Mouse (Mus musculus) testis, adult 2 months (tissue): Measurements from ENCODE around the gene Prkci. TPM values are rescaled to one million over a fixed set of nuclear protein-coding genes. Genes with fewer than 3 reads are reported as not detected.

Source experiments
- H3K27ac ChIP-seq: fragments of 200-500 bp; 2 replicates; pipeline ENCODE4 v1.5.1; 2012; ENCODE audit warnings: low read depth, low read length; ENCODE audit not compliant: control insufficient read depth, insufficient read depth
- H3K27me3 ChIP-seq: fragments of 200-500 bp; 2 replicates; pipeline ENCODE4 v1.6.1; 2012; ENCODE audit warnings: mild to moderate bottlenecking, low read length, moderate library complexity; ENCODE audit not compliant: control insufficient read depth, insufficient read depth
- H3K36me3 ChIP-seq: fragments of 200-500 bp; 2 replicates; pipeline ENCODE4 v1.6.1; 2012; ENCODE audit warnings: mild to moderate bottlenecking, low read length; ENCODE audit not compliant: control insufficient read depth, insufficient read depth
- H3K4me1 ChIP-seq: fragments of 200-500 bp; 2 replicates; pipeline ENCODE4 v1.6.1; 2012; ENCODE audit warnings: low read length; ENCODE audit not compliant: control insufficient read depth, insufficient read depth
- H3K4me3 ChIP-seq: fragments of 200-500 bp; 2 replicates; pipeline ENCODE4 v1.5.1; 2012; ENCODE audit warnings: low read depth, mild to moderate bottlenecking, low read length, moderate library complexity, mixed read lengths; ENCODE audit not compliant: control insufficient read depth
- CTCF ChIP-seq: fragments of 200-500 bp; IDR thresholded peaks from 2 replicates; pipeline ENCODE4 v1.5.1; 2012; ENCODE audit warnings: low read depth, mild to moderate bottlenecking, inconsistent platforms, low read length, moderate library complexity; ENCODE audit not compliant: control insufficient read depth, insufficient read depth, insufficient replicate concordance
- POLR2A ChIP-seq: fragments of 200-500 bp; IDR thresholded peaks from 2 replicates; pipeline ENCODE4 v1.6.1; 2012; ENCODE audit warnings: low read depth, mild to moderate bottlenecking, inconsistent platforms, low read length, moderate library complexity; ENCODE audit not compliant: control insufficient read depth
- polyA plus RNA-seq: library from polyadenylated mRNA; depleted of rRNA; stranded (reverse); fragments of >200 nt; gene quantifications from 2 replicates; pipeline ENCODE4 v1.2.3, GENCODE M21; 2012

The Prkci gene
- polyA plus RNA-seq, 1 experiment, result 8.5 TPM

DNA sequence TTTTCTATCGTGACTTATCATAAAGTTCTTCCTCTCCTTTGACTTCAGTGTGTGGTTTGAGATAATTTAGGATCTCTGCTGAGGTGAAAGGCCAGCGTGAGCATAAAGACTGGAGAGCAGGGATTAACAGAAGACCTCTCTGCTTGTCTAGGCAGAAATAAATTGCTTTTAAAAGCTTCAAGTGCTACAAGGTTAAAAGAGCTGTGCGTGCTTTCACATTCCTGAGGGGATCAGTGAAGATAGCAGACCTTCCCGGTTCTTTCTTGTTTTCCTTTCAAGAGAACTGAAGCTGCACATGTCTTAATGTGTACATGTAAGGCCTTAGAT is 1.1 kb downstream of the Prkci start:
- Histone ChIP-seq H3K27me3 (no peaks in the 10 kb centered on the region), H3K4me3 (peak overlapping the region; percentile 16; the same call in 1 of the 2 replicates), H3K4me1 (peaks cover 4% of the 10 kb centered on the region), H3K36me3 (no peaks in the 10 kb centered on the region), H3K27ac (peak overlapping the region; percentile 93)
- TF ChIP-seq CTCF, result no peak
- TF ChIP-seq POLR2A, result no peak

DNA sequence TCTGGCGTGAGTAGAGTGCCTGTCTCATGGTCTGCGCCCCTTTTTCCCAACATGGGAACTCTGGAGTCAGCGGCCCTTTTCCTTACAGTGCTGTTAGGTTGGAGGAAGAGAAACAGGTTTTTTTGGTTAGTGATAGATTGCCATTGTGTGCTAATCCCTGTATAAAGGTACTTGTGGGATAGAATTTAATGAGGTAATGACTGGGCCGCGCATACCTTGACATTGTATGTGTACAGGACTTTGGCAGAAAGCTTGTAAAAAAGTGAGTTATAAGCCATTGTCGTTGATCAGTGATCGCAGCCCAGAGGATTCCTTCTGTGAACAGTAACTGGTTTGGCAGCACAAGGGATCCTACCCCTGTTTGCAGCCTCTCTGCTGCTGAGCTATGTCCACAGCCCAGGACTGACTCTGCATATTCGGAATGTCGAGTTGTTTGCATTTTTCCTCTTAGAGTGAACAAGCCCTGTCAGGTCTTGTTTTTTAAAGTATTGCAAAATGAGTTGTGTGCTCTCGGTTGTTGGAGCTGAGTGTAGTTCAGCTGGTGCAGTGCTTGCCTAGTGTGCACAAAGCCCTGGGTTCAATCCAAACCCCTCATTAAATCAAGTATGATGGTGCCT is 4.0 kb downstream of the Prkci start:
- H3K27me3 ChIP-seq, result no peaks in the 10 kb centered on the region
- no peak overlapping the region for H3K27ac ChIP-seq
- H3K4me3 ChIP-seq, result no peak overlapping the region
- TF ChIP-seq CTCF (no peak), POLR2A (no peak)
- peaks cover 2% of the 10 kb centered on the region; the same call in 1 of the 2 replicates for H3K4me1 ChIP-seq
- no peaks in the 10 kb centered on the region for H3K36me3 ChIP-seq

GRCm38 (mm10) chr3:31000018-31000407 is 4.5 kb downstream of the Prkci start:
- H3K27ac ChIP-seq, result no peak overlapping the region
- no peak overlapping the region for H3K4me3 ChIP-seq
- TF ChIP-seq CTCF (no peak), POLR2A (no peak)
- no peaks in the 10 kb centered on the region for H3K27me3 ChIP-seq
- no peaks in the 10 kb centered on the region for H3K36me3 ChIP-seq
- peaks cover 2% of the 10 kb centered on the region; the same call in 1 of the 2 replicates for H3K4me1 ChIP-seq

DNA sequence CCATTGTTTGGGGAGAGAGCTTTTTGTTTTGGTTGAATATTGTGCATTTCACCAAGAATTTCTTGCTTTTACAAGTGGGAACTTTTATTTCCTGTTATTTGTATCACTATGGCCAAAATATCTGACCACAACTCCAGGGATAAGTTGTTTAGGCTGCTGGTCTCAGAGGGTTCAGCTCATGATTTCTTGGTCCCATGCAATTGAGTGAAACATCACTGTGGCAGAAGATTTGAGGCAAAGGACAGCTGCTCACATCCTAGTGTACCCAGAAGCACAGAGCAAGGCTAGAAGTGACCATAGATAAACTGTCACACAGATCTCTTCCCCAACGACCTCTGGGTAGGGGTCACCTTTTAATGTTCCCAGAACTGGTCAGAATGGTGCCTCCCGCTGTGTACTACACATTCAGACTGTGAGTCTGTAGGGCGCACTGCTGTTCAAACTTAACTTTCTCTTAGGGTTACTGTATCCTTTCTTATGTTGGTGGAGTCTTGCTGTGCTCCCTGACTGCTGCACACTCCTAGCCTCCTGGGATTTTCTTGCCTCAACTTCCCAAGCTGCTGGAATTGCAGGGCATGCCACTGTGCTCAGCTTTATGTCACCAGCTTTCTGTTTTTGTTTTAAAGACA is 5.6 kb downstream of the Prkci start:
- no peaks in the 10 kb centered on the region for H3K27me3 ChIP-seq
- peaks cover 2% of the 10 kb centered on the region; the same call in 1 of the 2 replicates for H3K4me1 ChIP-seq
- no peak overlapping the region for H3K4me3 ChIP-seq
- TF ChIP-seq CTCF (no peak), POLR2A (no peak)
- H3K27ac ChIP-seq, result no peak overlapping the region
- no peaks in the 10 kb centered on the region for H3K36me3 ChIP-seq

DNA sequence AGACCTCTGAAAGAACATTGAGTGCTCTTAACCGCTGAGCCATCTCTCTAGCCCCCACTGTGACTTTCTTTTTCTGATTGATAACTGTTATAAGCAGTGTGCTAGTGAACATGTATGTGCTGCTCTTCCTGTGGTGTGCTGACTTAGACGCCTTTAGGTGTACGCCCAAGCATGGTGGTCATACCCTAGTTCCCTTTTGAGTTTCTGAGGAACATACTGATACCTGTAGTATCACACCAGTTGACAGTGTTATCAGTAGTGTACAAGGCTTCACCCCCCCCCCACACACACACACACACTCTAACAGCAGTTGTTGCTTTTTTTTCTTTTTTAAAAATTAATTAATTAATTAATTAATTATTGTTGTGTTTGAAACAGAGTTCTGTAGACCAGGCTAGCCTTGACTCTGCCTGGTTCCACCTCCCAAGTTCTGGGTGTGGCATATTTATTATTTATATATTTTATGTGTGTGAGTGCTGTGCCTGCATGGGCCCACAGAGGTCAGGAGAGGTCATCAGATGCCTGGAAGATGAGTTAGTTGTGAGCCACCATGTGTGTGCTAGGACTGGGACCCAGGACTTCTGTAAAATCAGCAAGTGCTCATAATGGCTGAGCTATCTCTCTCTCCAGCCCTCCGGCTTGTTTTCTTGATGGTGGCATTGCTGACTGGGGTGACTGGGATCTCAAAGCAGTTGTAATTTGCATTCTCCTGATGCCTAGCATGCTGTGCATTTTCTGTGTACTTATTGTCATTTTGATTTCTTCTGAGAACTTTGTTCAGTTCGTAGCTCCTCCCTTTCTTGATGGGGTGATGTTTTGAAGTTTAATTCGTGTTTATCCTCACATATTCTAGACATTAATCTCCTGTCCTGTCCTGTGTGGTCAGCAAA is 9.0 kb downstream of the Prkci start:
- Histone ChIP-seq H3K27me3 (no peaks in the 10 kb centered on the region), H3K4me3 (no peak overlapping the region), H3K27ac (no peak overlapping the region), H3K36me3 (no peaks in the 10 kb centered on the region), H3K4me1 (no peaks in the 10 kb centered on the region; the same call in 1 of the 2 replicates)
- no peak for TF ChIP-seq POLR2A
- TF ChIP-seq CTCF, result no peak

DNA sequence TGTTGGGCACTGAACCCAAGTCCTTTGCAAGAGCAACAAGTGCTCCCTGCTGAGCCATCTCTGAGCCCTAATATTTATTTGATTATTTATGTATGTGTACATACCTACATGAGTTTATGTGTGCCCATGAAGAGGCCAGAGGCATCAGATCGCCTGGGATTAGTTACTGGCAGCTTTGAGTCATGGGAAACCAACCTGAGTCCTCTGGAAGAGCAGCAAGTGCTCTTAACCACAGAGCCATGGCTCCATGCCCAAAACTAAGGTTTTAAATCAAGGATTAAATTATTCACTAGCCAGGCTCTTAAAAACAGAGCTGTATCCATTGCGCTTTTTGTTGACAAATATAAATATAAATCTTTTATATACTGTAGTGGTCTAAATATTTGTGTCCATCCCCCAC is 18.8 kb downstream of the Prkci start:
- H3K4me1 ChIP-seq, result no peaks in the 10 kb centered on the region; the same call in 1 of the 2 replicates
- no peak overlapping the region for H3K4me3 ChIP-seq
- no peaks in the 10 kb centered on the region for H3K27me3 ChIP-seq
- no peak overlapping the region for H3K27ac ChIP-seq
- TF ChIP-seq POLR2A (no peak), CTCF (no peak)
- H3K36me3 ChIP-seq, result no peaks in the 10 kb centered on the region

- no peak for TF ChIP-seq POLR2A
- TF ChIP-seq CTCF, result no peak
- Histone ChIP-seq H3K4me3 (no peak overlapping the region), H3K27ac (no peak overlapping the region), H3K4me1 (no peaks in the 10 kb centered on the region; the same call in 1 of the 2 replicates), H3K36me3 (no peaks in the 10 kb centered on the region), H3K27me3 (no peaks in the 10 kb centered on the region)
Measured at GRCm38 (mm10) chr3:31015682-31016443, 20.3 kb downstream of the Prkci start.
